Mouse (Mus musculus): ENCODE measurements around the gene Gm9958. TPM values are rescaled to one million over a fixed set of nuclear protein-coding genes. Genes with fewer than 3 reads are reported as not detected.

The Gm9958 gene
- polyA plus RNA-seq, 1 experiment from 2014 or later = 7.0 TPM

GRCm38 (mm10) chr5:90366121-90367066 is 610 bp upstream of the Gm9958 start, which contains the start of gene Ankrd17:
TSS of gene Ankrd17 (minus strand) at chr5:90366577.
- H3K9ac ChIP-seq (ENCODE audit: low read depth, low read length) = peak within 1 kb of the TSS; percentile 99
- H3K27me3 ChIP-seq (ENCODE audit: insufficient read depth, low read length) = no peaks in the 10 kb centered on the region
- H3K27ac ChIP-seq = peak within 1 kb of the TSS; percentile 99
- no peaks in the 10 kb centered on the region for H3K36me3 ChIP-seq (ENCODE audit: insufficient read depth, low read length)
- TF ChIP-seq CTCF (IDR thresholded peaks at IDR 0.05; ENCODE audit: low read depth) = no peak
- DNase-seq (ENCODE audit: low spot score) (peak; percentile 95), ATAC-seq (replicated peaks; ENCODE audit: low FRiP score, low read depth) (peak; percentile 94)
- H3K4me2 ChIP-seq (ENCODE audit: low read length) = peak within 1 kb of the TSS; percentile 77
- 0% methylated on average over 69 of the region's 104 CpGs for WGBS
- no peaks in the 10 kb centered on the region for H3K9me3 ChIP-seq (replicated peaks; ENCODE audit: low read length)
- H3K4me3 ChIP-seq (replicated peaks; ENCODE audit: low read depth, low read length) = peak within 1 kb of the TSS; percentile 97
- H3K4me1 ChIP-seq (replicated peaks; ENCODE audit: insufficient read depth, low read length) = peaks cover 8% of the 10 kb centered on the region; the same call in 1 of the 2 replicates

GRCm38 (mm10) chr5:90370401-90370800 is 3.4 kb downstream of the Gm9958 start:
- ATAC-seq (replicated peaks; ENCODE audit: low FRiP score, low read depth) = no peak
- no peaks in the 10 kb centered on the region for H3K36me3 ChIP-seq (ENCODE audit: insufficient read depth, low read length)

GRCm38 (mm10) chr5:90373708-90374107 is 6.7 kb downstream of the Gm9958 start:
- no peak for ATAC-seq (replicated peaks; ENCODE audit: low FRiP score, low read depth)
- WGBS = 87% methylated on average over 4 of the region's 4 CpGs
- no peak overlapping the region for H3K4me3 ChIP-seq (replicated peaks; ENCODE audit: low read depth, low read length)
- H3K9me3 ChIP-seq (replicated peaks; ENCODE audit: low read length) = no peaks in the 10 kb centered on the region
- H3K4me2 ChIP-seq (ENCODE audit: low read length) = no peak overlapping the region
- no peaks in the 10 kb centered on the region for H3K27me3 ChIP-seq (ENCODE audit: insufficient read depth, low read length)
- no peaks in the 10 kb centered on the region for H3K36me3 ChIP-seq (ENCODE audit: insufficient read depth, low read length)
- H3K9ac ChIP-seq (ENCODE audit: low read depth, low read length) = no peak overlapping the region
- no peak for TF ChIP-seq CTCF (IDR thresholded peaks at IDR 0.05; ENCODE audit: low read depth)
- no peak for DNase-seq (ENCODE audit: low spot score)
- no peaks in the 10 kb centered on the region for H3K4me1 ChIP-seq (replicated peaks; ENCODE audit: insufficient read depth, low read length)
- H3K27ac ChIP-seq = no peak overlapping the region

More at GRCm38 (mm10) chr5:90370401-90370800, 3.4 kb downstream of the Gm9958 start:
- Histone ChIP-seq H3K9me3 (replicated peaks; ENCODE audit: low read length) (no peaks in the 10 kb centered on the region), H3K9ac (ENCODE audit: low read depth, low read length) (no peak overlapping the region), H3K27me3 (ENCODE audit: insufficient read depth, low read length) (no peaks in the 10 kb centered on the region), H3K4me2 (ENCODE audit: low read length) (no peak overlapping the region), H3K4me1 (replicated peaks; ENCODE audit: insufficient read depth, low read length) (no peaks in the 10 kb centered on the region), H3K27ac (no peak overlapping the region), H3K4me3 (replicated peaks; ENCODE audit: low read depth, low read length) (no peak overlapping the region)
- DNase-seq (ENCODE audit: low spot score) = no peak
- 84% methylated on average over 5 of the region's 5 CpGs for WGBS
- no peak for TF ChIP-seq CTCF (IDR thresholded peaks at IDR 0.05; ENCODE audit: low read depth)

GRCm38 (mm10) chr5:90381458-90381857 is 14.5 kb downstream of the Gm9958 start:
- Histone ChIP-seq H3K4me3 (replicated peaks; ENCODE audit: low read depth, low read length) (no peak overlapping the region), H3K36me3 (ENCODE audit: insufficient read depth, low read length) (no peaks in the 10 kb centered on the region), H3K4me2 (ENCODE audit: low read length) (no peak overlapping the region), H3K27ac (no peak overlapping the region), H3K9me3 (replicated peaks; ENCODE audit: low read length) (no peaks in the 10 kb centered on the region), H3K9ac (ENCODE audit: low read depth, low read length) (no peak overlapping the region), H3K4me1 (replicated peaks; ENCODE audit: insufficient read depth, low read length) (no peaks in the 10 kb centered on the region), H3K27me3 (ENCODE audit: insufficient read depth, low read length) (no peaks in the 10 kb centered on the region)
- DNase-seq (ENCODE audit: low spot score) (no peak), ATAC-seq (replicated peaks; ENCODE audit: low FRiP score, low read depth) (no peak)
- TF ChIP-seq CTCF (IDR thresholded peaks at IDR 0.05; ENCODE audit: low read depth) = no peak
- WGBS = 55% methylated on average over 4 of the region's 4 CpGs

GRCm38 (mm10) chr5:90383080-90383479 is 16.1 kb downstream of the Gm9958 start:
- TF ChIP-seq CTCF (IDR thresholded peaks at IDR 0.05; ENCODE audit: low read depth) = peak; percentile 55
- Histone ChIP-seq H3K9ac (ENCODE audit: low read depth, low read length) (no peak overlapping the region), H3K4me3 (replicated peaks; ENCODE audit: low read depth, low read length) (no peak overlapping the region), H3K27ac (no peak overlapping the region), H3K9me3 (replicated peaks; ENCODE audit: low read length) (no peaks in the 10 kb centered on the region), H3K27me3 (ENCODE audit: insufficient read depth, low read length) (no peaks in the 10 kb centered on the region), H3K4me2 (ENCODE audit: low read length) (no peak overlapping the region), H3K36me3 (ENCODE audit: insufficient read depth, low read length) (no peaks in the 10 kb centered on the region), H3K4me1 (replicated peaks; ENCODE audit: insufficient read depth, low read length) (no peaks in the 10 kb centered on the region)
- 49% methylated on average over 1 of the region's 1 CpGs for WGBS
- DNase-seq (ENCODE audit: low spot score) (no peak), ATAC-seq (replicated peaks; ENCODE audit: low FRiP score, low read depth) (no peak)

- H3K9ac ChIP-seq (ENCODE audit: low read depth, low read length) = no peak overlapping the region
- DNase-seq (ENCODE audit: low spot score) (no peak), ATAC-seq (replicated peaks; ENCODE audit: low FRiP score, low read depth) (no peak)
- H3K4me2 ChIP-seq (ENCODE audit: low read length) = no peak overlapping the region
- whole genome bisulfite sequencing = 60% methylated on average over 5 of the region's 5 CpGs
- no peaks in the 10 kb centered on the region for H3K36me3 ChIP-seq (ENCODE audit: insufficient read depth, low read length)
- no peaks in the 10 kb centered on the region for H3K4me1 ChIP-seq (replicated peaks; ENCODE audit: insufficient read depth, low read length)
- peak; percentile 29; the same call in 1 of the 2 replicates for TF ChIP-seq CTCF (IDR thresholded peaks at IDR 0.05; ENCODE audit: low read depth)
- no peaks in the 10 kb centered on the region for H3K27me3 ChIP-seq (ENCODE audit: insufficient read depth, low read length)
- H3K4me3 ChIP-seq (replicated peaks; ENCODE audit: low read depth, low read length) = no peak overlapping the region
- H3K9me3 ChIP-seq (replicated peaks; ENCODE audit: low read length) = no peaks in the 10 kb centered on the region
- no peak overlapping the region for H3K27ac ChIP-seq
Measured at GRCm38 (mm10) chr5:90393764-90394163, 26.8 kb downstream of the Gm9958 start.

Measured in kidney, postnatal 0 days (tissue).